Mouse (Mus musculus) stomach, postnatal 0 days (tissue): ENCODE measurements around the gene Ppp1r18. TPM values are rescaled to one million over a fixed set of nuclear protein-coding genes. Genes with fewer than 3 reads are reported as not detected.
A peak's percentile ranks its signal among the peaks of the same experiment; 100 is the strongest.
"Not testable (repeated sequence)": the region's sequence is repeated elsewhere in the genome, so short reads cannot be mapped to it uniquely, and the experiment has no call there.

Experiments used
- ATAC-seq: fragments of 200-750 bp; cut with Nextera tagmentation; 2 replicates; pipeline ENCODE4 v1.8.0; 2017; ENCODE audit not compliant: low FRiP score, low TSS enrichment
- DNase-seq: peaks from one replicate; pipeline ENCODE4 v3.0.0-alpha.2; 2016; ENCODE audit warnings: low spot score
- H3K27ac ChIP-seq: fragments of 300-500 bp; sonication (generic); replicated peaks from 2 replicates; pipeline ENCODE4 v1.5.1; 2014; ENCODE audit warnings: mild to moderate bottlenecking, control low read depth
- H3K27me3 ChIP-seq: fragments of 300-500 bp; sonication (generic); 2 replicates; pipeline ENCODE4 v1.6.1; 2014; ENCODE audit warnings: low read length; ENCODE audit not compliant: control insufficient read depth, insufficient read depth
- H3K36me3 ChIP-seq: fragments of 300-500 bp; sonication (generic); 2 replicates; pipeline ENCODE4 v1.6.1; 2014; ENCODE audit warnings: low read length, mixed read lengths; ENCODE audit not compliant: control insufficient read depth, insufficient read depth
- H3K4me1 ChIP-seq: fragments of 300-500 bp; sonication (generic); replicated peaks from 2 replicates; pipeline ENCODE4 v1.6.1; 2014; ENCODE audit warnings: antibody characterized with exemption; ENCODE audit not compliant: control insufficient read depth, insufficient read depth
- H3K4me2 ChIP-seq: fragments of 300-500 bp; sonication (generic); replicated peaks from 2 replicates; pipeline ENCODE4 v1.6.1; 2014; ENCODE audit warnings: low read depth, mild to moderate bottlenecking, control low read depth, moderate library complexity
- H3K4me3 ChIP-seq: fragments of 300-500 bp; sonication (generic); 2 replicates; pipeline ENCODE4 v1.5.1; 2014; ENCODE audit warnings: low read depth, low read length, control low read depth
- H3K9ac ChIP-seq: fragments of 300-500 bp; sonication (generic); 2 replicates; pipeline ENCODE4 v1.6.1; 2014; ENCODE audit warnings: mild to moderate bottlenecking, low read length, control low read depth, mixed read lengths
- H3K9me3 ChIP-seq: fragments of 300-500 bp; sonication (generic); 2 replicates; pipeline ENCODE4 v1.6.1; 2016; ENCODE audit warnings: low read length; ENCODE audit not compliant: control insufficient read depth
- CTCF ChIP-seq: IDR thresholded peaks from 2 replicates; pipeline ENCODE4 v1.5.1; 2016; ENCODE audit warnings: antibody characterized with exemption, low read depth, mild to moderate bottlenecking, moderate library complexity
- EP300 ChIP-seq: optimal IDR thresholded peaks from 2 replicates; pipeline ENCODE3; 2016; ENCODE audit warnings: antibody characterized with exemption
- WGBS: fragments of 180-500 bp; shearing (Covaris S2); extraction: QIAGEN DNeasy Blood & Tissue Kit; methylation state at CpG from one replicate; pipeline ENCODE4 v1.1.7; 2014; 5-methylcytosine and 5-hydroxymethylcytosine counted together
- polyA plus RNA-seq: library from polyadenylated mRNA; unstranded; fragments of >200 nt; fragmentation: Nextera tagmentation; extraction: Ambion mirVana; gene quantifications from 2 replicates; pipeline ENCODE4 v1.2.1, GENCODE M21; 2015

The Ppp1r18 gene
- polyA plus RNA-seq, 1 experiment from 2014 or later: 16.6 TPM

GRCm38 (mm10) chr17:35838122-35838544, 27.3 kb upstream of the Ppp1r18 start, which contains the start of gene Tubb5:
TSS of gene Tubb5 (minus strand) at chr17:35838306.
- TF ChIP-seq EP300 (no peak), CTCF (0 out of 2 replicates have a peak, but pooled peaks have one; percentile 10)
- Histone ChIP-seq H3K4me1 (peaks cover 5% of the 10 kb centered on the region; the same call in 1 of the 2 replicates), H3K9me3 (no peaks in the 10 kb centered on the region), H3K9ac (peak within 1 kb of the TSS; percentile 74), H3K27me3 (no peaks in the 10 kb centered on the region), H3K27ac (peak within 1 kb of the TSS; percentile 91), H3K36me3 (peaks cover 17% of the 10 kb centered on the region), H3K4me2 (peak within 1 kb of the TSS; percentile 81), H3K4me3 (peak within 1 kb of the TSS; percentile 71)
- WGBS: under 1% methylated on average over 29 of the region's 29 CpGs
- DNase-seq: peak; percentile 97
- ATAC-seq: peak; percentile 82

GRCm38 (mm10) chr17:35838570-35838969, 26.8 kb upstream of the Ppp1r18 start:
- Histone ChIP-seq H3K4me3 (peak overlapping the region; percentile 71), H3K4me1 (peaks cover 5% of the 10 kb centered on the region; the same call in 1 of the 2 replicates), H3K9ac (no peak overlapping the region), H3K27ac (peak overlapping the region; percentile 78), H3K27me3 (no peaks in the 10 kb centered on the region), H3K36me3 (peaks cover 17% of the 10 kb centered on the region), H3K4me2 (peak overlapping the region; percentile 81), H3K9me3 (no peaks in the 10 kb centered on the region)
- no peak for TF ChIP-seq CTCF
- ATAC-seq (no peak), DNase-seq (no peak)
- 1% methylated on average over 5 of the region's 5 CpGs for WGBS

GRCm38 (mm10) chr17:35839002-35839401, 26.4 kb upstream of the Ppp1r18 start:
- not testable (repeated sequence) for DNase-seq, H3K27me3 ChIP-seq, H3K9me3 ChIP-seq, ATAC-seq, H3K4me1 ChIP-seq, H3K9ac ChIP-seq, H3K4me3 ChIP-seq
- Histone ChIP-seq H3K27ac (peak overlapping the region; percentile 78), H3K4me2 (peak overlapping the region; percentile 81), H3K36me3 (peaks cover 14% of the 10 kb centered on the region)
- 46% methylated on average over 3 of the region's 3 CpGs for WGBS

GRCm38 (mm10) chr17:35840561-35840960, 24.8 kb upstream of the Ppp1r18 start:
- peaks cover 4% of the 10 kb centered on the region; the same call in 1 of the 2 replicates for H3K36me3 ChIP-seq
- no peaks in the 10 kb centered on the region for H3K27me3 ChIP-seq
- H3K4me1 ChIP-seq: peaks cover under 1% of the 10 kb centered on the region; the same call in 1 of the 2 replicates
- DNase-seq: no peak
- peak overlapping the region; percentile 42 for H3K4me2 ChIP-seq
- peak overlapping the region; percentile 30 for H3K4me3 ChIP-seq
- no peak for ATAC-seq
- H3K9me3 ChIP-seq: no peaks in the 10 kb centered on the region
- 0 out of 2 replicates have a peak overlapping the region, but pooled peaks have one; percentile 28 for H3K9ac ChIP-seq
- H3K27ac ChIP-seq: no peak overlapping the region
- no peak for TF ChIP-seq EP300
- WGBS: 52% methylated on average over 14 of the region's 14 CpGs

GRCm38 (mm10) chr17:35841076-35841950, 24.1 kb upstream of the Ppp1r18 start, which contains the start of gene Mdc1:
TSS of gene Mdc1 (plus strand) at chr17:35841515.
- under 1% methylated on average over 59 of the region's 59 CpGs for WGBS
- peak; percentile 95 for ATAC-seq
- DNase-seq: peak; percentile 99

GRCm38 (mm10) chr17:35842006-35842405, 23.4 kb upstream of the Ppp1r18 start:
- peak overlapping the region; percentile 71 for H3K4me2 ChIP-seq
- no peaks in the 10 kb centered on the region for H3K27me3 ChIP-seq
- H3K36me3 ChIP-seq: peaks cover 3% of the 10 kb centered on the region; the same call in 1 of the 2 replicates
- WGBS: 13% methylated on average over 11 of the region's 11 CpGs
- no peaks in the 10 kb centered on the region for H3K9me3 ChIP-seq
- no peaks in the 10 kb centered on the region; the same call in 1 of the 2 replicates for H3K4me1 ChIP-seq
- peak overlapping the region; percentile 49 for H3K4me3 ChIP-seq
- peak overlapping the region; percentile 54 for H3K9ac ChIP-seq
- ATAC-seq (no peak), DNase-seq (no peak)
- TF ChIP-seq EP300 (peak; percentile 4), CTCF (no peak)
- peak overlapping the region; percentile 64; the same call in 1 of the 2 replicates for H3K27ac ChIP-seq

More at GRCm38 (mm10) chr17:35841076-35841950, 24.1 kb upstream of the Ppp1r18 start, which contains the start of gene Mdc1:
- no peaks in the 10 kb centered on the region for H3K27me3 ChIP-seq
- H3K4me2 ChIP-seq: peak within 1 kb of the TSS; percentile 71
- H3K4me3 ChIP-seq: peak within 1 kb of the TSS; percentile 49
- no peaks in the 10 kb centered on the region; the same call in 1 of the 2 replicates for H3K4me1 ChIP-seq
- peaks cover 3% of the 10 kb centered on the region; the same call in 1 of the 2 replicates for H3K36me3 ChIP-seq
- TF ChIP-seq CTCF (peak; percentile 48), EP300 (peak; percentile 68)
- peak within 1 kb of the TSS; percentile 64; the same call in 1 of the 2 replicates for H3K27ac ChIP-seq
- H3K9ac ChIP-seq: peak within 1 kb of the TSS; percentile 54
- H3K9me3 ChIP-seq: no peaks in the 10 kb centered on the region
